Mouse (Mus musculus): ENCODE measurements around the gene 4430402I18Rik. TPM values are rescaled to one million over a fixed set of nuclear protein-coding genes. Genes with fewer than 3 reads are reported as not detected.

4430402I18Rik gene
- total RNA-seq, 2 experiments from 2014 or later, result 6.0 to 8.7 TPM

DNA sequence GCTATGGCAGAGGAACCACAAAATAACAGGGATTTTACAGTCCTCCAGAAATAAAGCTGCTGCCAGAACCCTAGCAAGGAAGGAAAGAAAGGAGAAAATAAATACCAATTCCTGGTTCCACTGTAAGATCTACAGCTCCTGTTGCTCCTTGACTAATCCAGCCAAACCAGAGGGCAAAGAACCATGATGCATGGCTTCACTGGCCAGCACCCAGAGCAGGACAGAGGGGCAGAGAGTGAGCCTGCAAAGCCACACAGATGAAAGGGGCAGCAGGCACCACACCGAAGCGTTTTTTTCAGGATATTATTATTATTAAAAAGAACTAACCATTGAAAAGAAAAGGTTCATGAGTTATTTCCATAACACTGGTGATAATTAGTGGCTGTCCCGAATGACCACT, 115.6 kb downstream of the 4430402I18Rik start:
- DNase-seq (ENCODE audit: low spot score in 2 of 2), result no peak
- intact Hi-C loops (cut with DNase I), result no loop called here

DNA sequence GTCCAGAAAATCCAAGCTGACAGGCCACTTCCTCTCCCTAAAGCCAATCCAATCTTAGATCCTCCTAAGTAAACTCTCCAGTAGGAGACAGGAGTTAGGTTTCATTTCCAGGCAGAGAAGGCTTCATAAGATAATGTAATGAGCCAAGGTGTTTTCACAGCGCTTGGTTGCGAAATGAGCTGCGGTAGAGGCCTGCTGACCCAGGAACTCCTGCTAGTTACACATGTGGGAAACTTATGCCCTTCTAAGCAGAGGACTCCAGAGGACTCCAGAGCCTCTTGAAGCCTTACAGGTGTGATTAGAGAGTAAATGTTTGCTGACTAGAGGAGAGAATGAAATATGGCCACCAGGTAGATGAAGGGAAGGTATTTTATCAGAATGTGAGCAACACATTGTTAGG, 117.1 kb downstream of the 4430402I18Rik start:
- intact Hi-C loops (cut with DNase I), result no loop called here

DNA sequence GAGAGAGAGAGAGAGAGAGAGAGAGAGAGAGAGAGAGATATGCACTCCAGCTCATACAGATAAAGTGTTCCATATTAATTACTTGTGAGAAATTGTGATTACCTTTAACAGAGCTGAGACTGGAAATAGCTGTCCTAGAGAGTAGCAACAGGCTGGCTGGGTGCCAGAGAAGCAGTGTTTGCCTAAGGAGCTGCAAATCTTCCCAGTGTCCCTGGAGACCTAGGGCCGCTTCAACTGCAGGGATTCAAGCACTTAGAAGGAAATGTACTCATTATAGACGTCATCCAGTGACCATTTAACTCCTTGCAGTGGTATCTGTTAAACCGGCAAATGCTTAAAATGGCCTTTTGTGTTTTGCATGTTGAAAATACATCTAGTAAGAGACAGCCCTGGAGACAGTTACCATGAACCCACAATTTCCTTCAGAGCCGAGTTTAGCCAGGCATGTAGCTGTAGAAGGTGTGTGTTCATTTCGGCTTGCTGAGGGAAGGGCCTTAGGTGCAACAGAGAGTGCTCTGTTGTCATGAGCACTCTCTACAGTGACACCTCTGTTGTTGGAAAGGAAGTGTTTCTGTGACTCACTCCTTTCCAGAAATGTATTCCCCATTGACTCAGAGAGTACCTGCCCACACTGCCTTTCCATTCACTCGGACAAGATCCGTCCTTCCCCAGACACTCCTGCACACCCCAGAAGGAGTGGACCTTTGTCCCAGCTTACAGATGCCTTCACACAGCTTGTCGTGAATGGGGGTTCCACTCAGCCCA, 122.5 kb downstream of the 4430402I18Rik start:
- intact Hi-C loops (cut with DNase I), result no loop called here
- DNase-seq (ENCODE audit: low spot score in 2 of 2), result no peak

More for the DNA sequence above, 117.1 kb downstream of the 4430402I18Rik start:
- no peak for DNase-seq (ENCODE audit: low spot score in 2 of 2)

Other genes with a start within 250 kb of the 4430402I18Rik start
- gene Slc1a1, start 132.8 kb downstream of the 4430402I18Rik start, total RNA-seq (2021), result 100 to 1,000 TPM; 104 to 120 TPM
- gene Plpp6, start 3.8 kb downstream of the 4430402I18Rik start, total RNA-seq (2021), result 10 to 100 TPM; 51.2 to 53.9 TPM
- 100 to 1,000 TPM in 1 of 2 experiments, 10 to 100 TPM in 1; 88.0 to 112 TPM for gene Cdc37l1, start 22.6 kb upstream of the 4430402I18Rik start, total RNA-seq (2021)
- gene Ak3, start 80.2 kb upstream of the 4430402I18Rik start, total RNA-seq (2021), result 10 to 100 TPM; 56.1 to 59.5 TPM
- 10 to 100 TPM; 14.2 to 16.8 TPM for gene Rcl1, start 133.6 kb upstream of the 4430402I18Rik start, total RNA-seq (2021)